Mouse (Mus musculus) pancreas, adult 10 weeks (tissue): ENCODE results near the gene 2210010C04Rik. TPM values are rescaled to one million over a fixed set of nuclear protein-coding genes. Genes with fewer than 3 reads are reported as not detected.

ENCODE experiments used
- polyA plus RNA-seq: library from polyadenylated mRNA; stranded (reverse); fragments of 350-450 nt; fragmentation: Illumina TruSeq; extraction: RNeasy Lipid Tissue Mini Kit (QIAGEN cat#74804); gene quantifications from one replicate; pipeline ENCODE4 v1.2.3, GENCODE M21; 2015; ENCODE audit warnings: low read depth, low replicate concordance; ENCODE audit not compliant: insufficient read depth

The 2210010C04Rik gene
- polyA plus RNA-seq = 14,492 TPM

GRCm38 (mm10) chr6:41035409-41035808 lies at the start of gene 2210010C04Rik:
2210010C04Rik (minus strand) TSS chr6:41035509.

GRCm38 (mm10) chr6:40999379-40999778 lies 35.9 kb downstream of the 2210010C04Rik start, which contains the start of gene Gm2663:
Gm2663 (minus strand) TSS chr6:40999479.

Other genes starting within 250 kb of the 2210010C04Rik start
- not detected for gene Moxd2, start 148.0 kb downstream of the 2210010C04Rik start, polyA plus RNA-seq
- gene Prss58, start 135.1 kb downstream of the 2210010C04Rik start, polyA plus RNA-seq = not detected
- gene 1700074P13Rik, start 95.0 kb downstream of the 2210010C04Rik start, polyA plus RNA-seq = not detected
- not detected for gene Gm4744, start 83.6 kb downstream of the 2210010C04Rik start, polyA plus RNA-seq
- not detected for gene 1810009J06Rik, start 70.8 kb downstream of the 2210010C04Rik start, polyA plus RNA-seq
- gene Gm2663, start 36.0 kb downstream of the 2210010C04Rik start, polyA plus RNA-seq = not detected